Mouse (Mus musculus) heart, postnatal 4 days (tissue): Measurements from ENCODE around the gene Adarb1. TPM values are rescaled to one million over a fixed set of nuclear protein-coding genes. Genes with fewer than 3 reads are reported as not detected.

Experiments
- DNase-seq: peaks from one replicate; pipeline ENCODE4 v3.0.0; 2021
- total RNA-seq, 2 experiments: library from RNA; stranded (reverse); gene quantifications; 2 replicates each; pipeline ENCODE4 v1.2.3; 2021

Gene Adarb1
- total RNA-seq, 2 experiments from 2014 or later: 20.9 to 23.3 TPM

GRCm38 (mm10) chr10:77434457-77435151 is 16.5 kb upstream of the Adarb1 start:
- peak; percentile 64 for DNase-seq

- DNase-seq: no peak
Measured at GRCm38 (mm10) chr10:77434076-77434456, 16.0 kb upstream of the Adarb1 start.

DNA sequence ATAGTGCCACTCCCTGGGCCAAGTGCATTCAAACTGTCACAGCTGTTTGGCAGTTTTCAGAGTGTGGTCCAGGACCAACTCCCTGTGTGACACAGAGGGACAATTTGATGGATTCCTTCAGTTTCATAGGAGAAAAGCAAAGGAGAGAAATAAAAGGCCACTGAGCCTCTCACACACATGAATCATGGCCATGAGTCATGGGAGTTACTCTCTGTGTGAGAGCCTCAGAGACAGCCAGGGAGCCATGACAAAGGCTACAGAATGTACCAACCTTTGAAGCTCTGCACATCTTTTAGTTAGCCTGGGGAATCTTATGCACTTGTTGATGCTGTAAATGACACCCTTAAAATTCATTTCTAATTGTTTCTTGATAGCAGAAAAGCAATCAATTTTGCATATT is 12.7 kb upstream of the Adarb1 start:
- no peak for DNase-seq

- DNase-seq: no peak
Measured at GRCm38 (mm10) chr10:77429921-77430320, 11.9 kb upstream of the Adarb1 start.

GRCm38 (mm10) chr10:77427610-77428009 is 9.5 kb upstream of the Adarb1 start:
- peak; percentile 47 for DNase-seq

GRCm38 (mm10) chr10:77420190-77420589 is 2.1 kb upstream of the Adarb1 start:
- no peak for DNase-seq

DNA sequence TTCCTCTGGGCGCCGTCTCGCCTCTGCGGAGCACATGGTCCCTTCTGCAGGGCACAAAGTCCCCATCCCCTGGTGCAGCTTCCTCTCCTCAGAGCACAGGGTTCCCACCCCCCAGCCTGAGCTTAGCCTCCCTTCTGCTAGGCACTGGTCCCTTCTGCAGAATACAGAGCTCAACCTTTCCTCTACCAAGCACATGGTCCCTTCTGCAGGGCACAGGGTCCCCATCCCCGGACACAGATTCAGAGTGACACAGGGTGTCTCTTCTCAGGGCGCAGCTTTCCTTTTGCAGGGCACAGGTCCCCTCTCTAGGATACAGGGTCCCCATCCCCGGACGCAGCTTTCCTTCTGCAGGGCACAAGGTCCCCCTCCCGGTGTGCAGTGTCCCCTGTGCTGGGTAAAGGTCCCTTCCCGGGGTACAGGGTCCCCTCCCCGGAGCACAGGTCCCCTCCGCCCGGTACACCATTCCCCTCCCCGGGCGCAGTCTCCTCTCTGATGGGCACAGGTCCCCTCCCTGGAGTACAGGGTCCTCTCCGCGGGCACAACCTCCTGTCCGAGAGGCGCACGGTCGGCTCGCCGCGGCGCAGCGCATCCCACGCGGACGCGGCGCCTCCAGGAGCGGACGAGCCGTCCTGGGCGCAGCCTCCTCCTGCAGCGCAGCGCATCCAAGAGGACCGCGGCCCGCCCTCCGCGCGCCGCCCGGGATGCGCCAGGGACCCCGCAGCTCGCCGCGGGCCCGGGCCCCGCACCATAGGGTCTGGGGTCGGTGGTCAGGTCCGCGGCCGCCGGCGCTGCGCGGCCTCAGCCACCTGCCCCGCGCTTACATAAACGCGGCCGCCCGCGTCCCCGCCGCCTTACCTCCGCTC is 599 bp downstream of the Adarb1 start:
- peak; percentile 43 for DNase-seq

- no peak for DNase-seq
Measured at GRCm38 (mm10) chr10:77416666-77417239, 1.3 kb downstream of the Adarb1 start.

- DNase-seq: peak; percentile 31
Measured at GRCm38 (mm10) chr10:77415867-77416266, 2.2 kb downstream of the Adarb1 start.

DNA sequence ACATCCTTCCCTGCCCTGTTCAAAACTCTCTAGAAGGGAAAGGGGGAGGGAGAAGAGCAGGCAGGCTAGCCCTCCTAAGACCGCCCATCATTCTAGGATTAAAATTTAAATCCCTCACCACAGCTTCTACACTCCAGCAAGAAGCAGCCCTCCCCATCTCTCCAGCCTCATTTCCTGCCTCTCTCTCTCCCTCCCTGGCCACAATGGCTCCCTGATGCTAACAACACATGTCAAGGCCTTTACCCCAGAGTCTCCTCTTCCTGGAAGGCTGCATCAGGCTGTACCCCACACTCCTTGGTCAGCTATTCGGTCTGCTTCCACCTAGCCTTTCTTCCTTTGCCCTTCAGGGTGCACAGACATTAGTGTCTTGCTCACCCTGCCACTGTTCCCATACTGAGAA is 4.3 kb downstream of the Adarb1 start:
- no peak for DNase-seq

DNA sequence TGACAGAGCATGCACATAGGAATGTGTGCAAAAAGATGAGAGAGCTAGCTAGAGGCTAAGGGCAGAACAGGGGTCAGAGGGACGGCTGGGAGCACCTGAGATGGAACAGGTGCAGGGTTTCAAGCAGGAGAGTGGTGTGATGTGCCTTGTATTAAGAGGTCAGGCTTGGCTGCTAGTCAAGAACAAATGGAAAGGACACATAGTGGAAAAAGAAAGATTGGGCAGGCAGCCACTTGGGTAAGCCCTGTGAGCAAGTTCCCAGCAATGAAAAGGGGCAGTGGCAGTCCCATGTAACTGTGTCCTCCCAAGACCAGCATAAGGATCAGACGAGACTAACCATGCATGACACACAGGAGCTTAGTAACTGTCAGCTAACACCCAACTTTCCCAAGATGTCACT is 8.9 kb downstream of the Adarb1 start:
- peak; percentile 28 for DNase-seq

DNA sequence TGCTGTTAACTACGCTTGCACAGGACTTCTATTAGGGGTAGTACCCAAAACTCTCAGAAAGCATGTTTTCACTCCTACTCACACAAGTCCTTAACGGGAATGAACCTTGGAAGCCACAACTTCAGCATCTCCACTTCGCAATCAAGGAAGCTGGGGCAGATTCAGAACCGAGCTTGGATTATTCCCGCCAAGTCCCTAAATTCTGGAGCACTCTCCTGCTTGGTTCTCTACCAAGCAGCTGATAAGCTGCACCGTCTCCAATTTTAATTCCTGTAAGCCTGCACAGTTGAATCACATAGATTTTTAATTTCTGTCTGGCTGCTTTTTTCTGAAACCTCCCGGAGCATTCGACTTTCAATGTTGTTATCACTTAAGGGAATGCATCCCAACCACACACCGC is 9.8 kb downstream of the Adarb1 start:
- no peak for DNase-seq

DNA sequence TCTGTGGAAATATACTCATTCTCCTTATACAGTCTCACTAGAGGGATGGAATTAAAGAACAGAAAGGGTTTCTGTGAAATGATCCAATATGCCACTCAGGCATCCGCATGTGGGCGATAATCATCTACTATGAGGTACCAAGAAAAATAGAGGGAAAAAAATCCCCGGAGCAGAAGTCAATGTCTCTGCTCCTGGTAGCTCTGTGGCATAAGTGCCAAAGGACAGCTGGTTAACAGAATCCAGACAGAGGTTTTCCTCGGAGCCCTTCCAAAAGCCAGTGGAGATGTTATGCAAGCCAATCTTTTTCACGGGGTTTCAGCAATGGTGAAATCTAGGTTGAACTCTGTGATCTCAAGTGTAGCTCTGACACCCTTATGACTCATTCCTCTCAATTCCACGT is 11.6 kb downstream of the Adarb1 start:
- DNase-seq: no peak

GRCm38 (mm10) chr10:77402463-77402862 is 15.6 kb downstream of the Adarb1 start:
- DNase-seq: no peak

DNA sequence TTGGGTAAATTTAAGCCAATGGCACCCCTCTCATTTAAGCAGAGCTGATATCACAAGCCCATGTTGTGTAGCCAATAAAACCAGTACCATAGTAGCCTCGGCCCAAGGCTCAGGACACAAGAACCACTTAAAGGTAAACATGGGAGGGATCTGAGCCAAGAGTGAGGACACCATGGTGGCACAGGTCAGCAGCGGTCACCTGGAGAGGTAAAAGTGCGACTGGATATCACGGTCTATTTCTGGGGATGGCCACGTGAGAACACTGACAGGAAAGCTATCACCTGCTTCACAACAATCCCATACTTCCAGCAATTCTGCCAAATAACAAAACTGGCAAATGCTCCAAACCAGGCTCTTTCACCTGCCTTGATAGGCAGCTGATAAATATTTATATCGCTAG is 17.0 kb downstream of the Adarb1 start:
- DNase-seq: no peak

DNA sequence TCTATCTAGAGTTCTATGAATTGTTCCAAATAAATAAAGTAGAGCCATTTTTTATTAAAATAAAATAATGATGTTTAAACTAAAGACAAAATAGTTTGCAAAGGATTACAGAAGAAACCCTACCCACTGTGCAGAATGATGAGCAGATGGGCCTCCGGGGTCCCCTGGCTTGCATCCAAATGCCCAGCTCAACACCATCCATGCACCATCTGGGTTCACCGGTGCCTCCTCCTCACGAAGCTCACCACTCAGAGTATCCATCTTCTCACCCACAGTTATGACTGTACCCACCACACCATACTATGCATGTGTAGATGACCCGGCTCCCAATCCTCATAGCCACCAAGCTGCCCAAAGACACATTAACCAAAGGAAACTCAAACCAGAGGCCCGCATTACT is 18.1 kb downstream of the Adarb1 start:
- no peak for DNase-seq

DNA sequence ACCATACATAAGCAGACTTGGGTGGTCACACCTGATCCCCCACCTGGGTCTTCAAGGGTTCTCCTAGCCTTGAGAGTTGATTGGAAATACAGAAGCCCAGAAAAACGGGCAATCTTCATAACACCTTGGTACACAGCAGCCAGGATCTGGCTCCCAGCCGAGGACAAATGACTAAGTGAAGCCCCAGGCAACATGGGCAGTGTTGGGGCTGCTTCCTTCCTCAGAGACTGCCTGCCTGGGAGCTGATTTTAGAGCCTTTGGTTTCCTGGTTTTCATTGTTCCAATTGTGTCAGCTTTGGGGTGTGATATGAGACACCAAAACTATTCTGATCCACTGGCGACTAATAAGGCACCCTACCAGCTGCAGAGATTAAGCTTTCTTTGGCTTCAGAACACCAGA is 20.0 kb downstream of the Adarb1 start:
- peak; percentile 58 for DNase-seq

GRCm38 (mm10) chr10:77397056-77397642 is 20.9 kb downstream of the Adarb1 start:
- DNase-seq: peak; percentile 35

DNA sequence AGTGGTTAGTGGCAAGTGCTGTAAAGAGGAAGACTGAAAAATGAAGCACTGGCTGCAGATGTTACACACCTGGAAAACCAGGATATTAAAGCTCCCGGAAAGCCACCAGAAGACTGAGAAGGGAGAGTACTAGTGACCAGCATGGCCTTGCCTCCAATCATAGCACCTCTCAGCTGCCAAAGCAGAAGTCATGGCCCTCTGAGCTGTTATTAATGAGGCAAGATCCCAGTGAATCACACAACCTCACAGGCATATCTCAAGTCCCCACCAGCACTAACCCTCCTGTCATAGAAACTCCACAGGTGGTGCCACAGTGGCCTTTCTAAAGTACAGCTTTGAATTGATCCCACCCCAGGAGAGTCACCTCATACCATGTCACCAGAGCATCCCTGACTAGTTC is 22.1 kb downstream of the Adarb1 start:
- no peak for DNase-seq

DNA sequence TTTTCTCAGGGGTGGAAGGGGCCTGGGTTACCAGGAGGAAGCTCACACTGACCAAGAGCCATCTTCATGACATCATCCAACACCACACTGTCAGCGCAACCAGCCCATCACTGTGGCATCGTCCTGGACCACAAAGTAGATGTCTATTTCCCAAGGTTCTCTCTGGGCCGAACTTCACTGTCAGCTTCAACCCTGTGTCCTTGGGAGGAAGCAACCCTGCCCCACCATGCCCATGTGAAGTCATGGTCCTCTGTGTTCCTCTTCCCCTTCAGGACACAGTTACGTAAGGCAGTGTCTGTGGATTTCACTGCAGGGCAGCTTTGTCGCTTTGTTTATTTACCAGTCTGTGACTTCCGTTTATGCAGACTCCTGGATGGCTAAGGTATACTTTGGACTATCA is 27.0 kb downstream of the Adarb1 start:
- DNase-seq: no peak

DNA sequence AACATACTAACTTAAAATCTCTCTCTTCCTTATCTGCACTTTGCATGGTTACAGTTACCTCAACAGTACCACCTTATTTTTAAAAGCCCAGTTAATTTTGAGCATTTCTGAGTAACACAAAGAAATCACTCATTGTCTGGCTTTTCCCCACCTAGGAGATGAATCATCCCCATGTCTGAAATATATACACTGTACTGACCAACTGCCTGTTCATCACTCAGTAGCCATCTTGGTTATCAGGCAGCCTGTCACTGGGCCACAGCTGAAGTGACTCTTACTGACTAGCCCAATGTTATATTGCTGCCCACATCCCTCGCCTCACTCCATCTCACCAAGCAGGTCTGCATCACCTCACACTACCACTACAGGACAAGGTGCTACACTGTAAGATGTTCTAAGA is 30.5 kb downstream of the Adarb1 start:
- no peak for DNase-seq

DNA sequence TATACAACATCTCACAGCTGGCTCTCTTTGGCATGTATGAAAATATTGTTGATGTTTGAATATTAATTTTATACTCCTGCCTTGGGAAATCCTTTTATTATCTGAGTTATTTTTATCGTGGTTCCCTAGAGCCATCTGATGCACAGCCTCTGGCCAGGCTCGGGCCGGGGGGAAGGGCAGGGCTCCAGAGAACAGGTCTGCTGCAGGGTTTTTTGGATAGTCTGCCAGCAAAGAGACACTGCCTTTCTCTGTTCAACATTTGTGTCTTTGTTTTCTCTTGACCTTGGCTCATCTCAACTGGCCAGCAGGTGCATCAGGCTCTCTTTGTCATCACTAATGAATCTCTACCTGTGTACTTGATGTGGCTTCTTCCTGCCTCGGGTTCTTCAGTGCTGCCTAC is 32.3 kb downstream of the Adarb1 start:
- DNase-seq: no peak

- no peak for DNase-seq
Measured at GRCm38 (mm10) chr10:77383045-77383444, 35.0 kb downstream of the Adarb1 start.
